Mouse (Mus musculus): ENCODE measurements around the gene Lrrc1.

DNA sequence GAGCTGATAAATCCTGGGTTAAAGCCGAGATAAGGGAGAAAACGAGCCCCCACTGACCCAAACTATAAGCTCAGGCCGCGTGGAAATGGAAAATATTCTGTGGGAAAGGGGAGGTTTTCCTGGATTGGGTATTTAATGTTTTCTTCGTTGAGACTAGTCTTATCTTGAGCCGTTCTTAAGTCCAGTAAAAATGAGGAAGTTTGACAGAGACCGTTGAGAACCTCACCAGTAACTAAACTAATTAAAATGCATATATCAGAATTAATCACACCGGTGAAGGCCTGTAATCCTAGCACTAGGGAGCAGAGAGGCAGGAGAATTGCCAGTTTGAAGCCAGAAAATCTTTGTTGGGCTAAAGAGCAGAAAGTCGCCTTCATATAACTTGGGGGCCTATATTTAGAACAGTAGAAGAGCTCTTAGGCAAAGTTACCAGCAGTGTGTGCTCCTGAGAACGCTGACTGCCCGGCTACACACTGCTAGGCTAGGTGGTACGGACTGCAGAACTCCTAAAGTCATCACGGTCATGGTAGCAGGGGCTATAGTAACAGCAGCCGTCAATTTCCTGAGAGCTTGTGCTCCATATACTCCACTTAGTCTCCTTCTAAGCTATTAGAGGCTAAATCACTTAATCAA is 116.4 kb downstream of the Lrrc1 start:
- TF ChIP-seq CTCF (IDR thresholded peaks at IDR 0.05), result no peak
- no peak for TF ChIP-seq EP300 (IDR thresholded peaks at IDR 0.05)

All from lung, postnatal 0 days (tissue).